In the genomic region with DNA sequence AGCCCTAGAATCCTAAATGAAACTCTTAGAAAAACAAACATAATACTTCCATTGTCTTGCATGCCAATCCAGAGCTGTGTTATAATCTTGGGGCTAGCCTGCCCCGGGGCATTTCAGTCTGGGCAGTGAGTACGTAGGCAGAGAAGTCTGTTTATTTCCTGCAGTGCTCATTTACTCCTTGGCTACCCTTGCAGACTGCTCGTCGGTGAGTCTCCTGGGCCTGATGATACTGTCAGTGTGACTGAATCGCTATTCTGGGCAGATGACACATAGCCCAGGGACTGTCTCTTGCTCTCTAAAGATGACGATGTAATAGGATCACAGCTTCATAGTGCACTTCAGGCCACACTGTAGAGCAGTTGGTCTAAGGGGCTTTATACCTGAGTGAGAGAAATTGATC, we compare ENCODE assay signal across 13 mouse cellular contexts. TPM values are rescaled to one million over a fixed set of nuclear protein-coding genes. Genes with fewer than 3 reads are reported as not detected.
DNase-seq lines count a peak whose midpoint lies in the region; ATAC-seq lines count a peak whose summit lies in the region.
"Had no signal": no experiment of that assay in that cellular context is flagged by ENCODE, and none has a peak within 500 bp of the region (broad histone marks: within the 10 kb centered on the region; RNA-seq: fewer than 3 reads in every experiment).

No protein-coding gene starts in this region.

- ATAC-seq in liver, embryonic 11.5 days (replicated peaks; ENCODE audit: low FRiP score) = no peak
- ATAC-seq: intestine, postnatal 0 days had no signal

- H3K36me3 ChIP-seq in liver, embryonic 11.5 days (ENCODE audit: control insufficient read depth, insufficient read depth, low read length) = no peaks in the 10 kb centered on the region
- H3K36me3 ChIP-seq: hindbrain, embryonic 12.5 days; limb, embryonic 15.5 days had no signal

- H3K9ac ChIP-seq in liver, embryonic 11.5 days (ENCODE audit: low read depth, low read length) = no peak overlapping the region
- H3K9ac ChIP-seq: hindbrain, embryonic 12.5 days; limb, embryonic 15.5 days had no signal

- H3K4me1 ChIP-seq in liver, embryonic 11.5 days (replicated peaks; ENCODE audit: control insufficient read depth, insufficient read depth, low read length) = no peaks in the 10 kb centered on the region
- H3K4me1 ChIP-seq: hindbrain, embryonic 12.5 days; limb, embryonic 15.5 days had no signal

- no peak overlapping the region for H3K4me3 ChIP-seq in liver, embryonic 11.5 days (ENCODE audit: low read depth, low read length)
- H3K4me3 ChIP-seq: hindbrain, embryonic 12.5 days; limb, embryonic 15.5 days had no signal

- 54% methylated on average over 6 of the region's 6 CpGs for WGBS in liver, embryonic 11.5 days

- H3K4me2 ChIP-seq in liver, embryonic 11.5 days = no peak overlapping the region
- H3K4me2 ChIP-seq: hindbrain, embryonic 12.5 days; limb, embryonic 15.5 days had no signal

- H3K27me3 ChIP-seq in liver, embryonic 11.5 days (replicated peaks; ENCODE audit: control insufficient read depth, insufficient read depth, low read length) = no peaks in the 10 kb centered on the region
- H3K27me3 ChIP-seq: hindbrain, embryonic 12.5 days; limb, embryonic 15.5 days had no signal

- intact Hi-C loops in heart, postnatal 10 days (cut with DNase I) = no loop called here
- intact Hi-C loops in heart, postnatal 36 days (cut with DNase I) = no loop called here

- no peak overlapping the region for H3K27ac ChIP-seq in liver, embryonic 11.5 days (ENCODE audit: low read depth, low read length)
- H3K27ac ChIP-seq: hindbrain, embryonic 12.5 days; limb, embryonic 15.5 days had no signal

- peak; percentile 14 for DNase-seq in adrenal gland, postnatal 14 days
- no peak for DNase-seq in adrenal gland, adult 18-20 months (ENCODE audit: low spot score in 2 of 2)
- peak; percentile 45 to 60 for DNase-seq in heart, postnatal 10 days
- no peak for DNase-seq in heart, postnatal 36 days
- peak; percentile 51 for DNase-seq in MN1 (ENCODE audit: low spot score)
- peak; percentile 14 for DNase-seq in gastrocnemius, postnatal 10 days
- DNase-seq in layer of hippocampus, postnatal 25 days (ENCODE audit: extremely low spot score in 1 of 2, low spot score in 1 of 2) = no peak
- DNase-seq in liver, embryonic 11.5 days (ENCODE audit: low spot score) = no peak
- DNase-seq: cerebellum, adult 2 months had no signal

- no peaks in the 10 kb centered on the region for H3K9me3 ChIP-seq in liver, embryonic 11.5 days (ENCODE audit: control insufficient read depth, low read length)
- H3K9me3 ChIP-seq: hindbrain, embryonic 12.5 days; limb, embryonic 15.5 days had no signal

RNA-seq across cellular contexts. Expression of a gene that starts 56.2 kb away (rescaled TPM):
- total RNA-seq in adrenal gland, postnatal 14 days (2021) = 0.23 and 0.48 TPM in 2 replicates
- total RNA-seq in adrenal gland, adult 18-20 months (2021) = 1 to 10 TPM in 1 of 2 experiments, under 1 TPM in 1; 0.38 to 1.2 TPM
- total RNA-seq in heart, postnatal 10 days (2021) = under 1 TPM in 1 of 2 experiments, not detected in 1; 0.10 TPM
- not detected for total RNA-seq in heart, postnatal 36 days (2021)
- total RNA-seq in gastrocnemius, postnatal 10 days (2021) = under 1 TPM; 0.11 to 0.14 TPM
- total RNA-seq in layer of hippocampus, postnatal 25 days (2021) = not detected
- polyA plus RNA-seq in liver, embryonic 11.5 days (2014; fragmentation: Nextera tagmentation; extraction: Ambion mirVana) = 0.34 TPM in 1 of 2 replicates, not detected in the other
- total RNA-seq: left cerebral cortex, adult 18-20 months had no signal
- polyA plus RNA-seq: cerebellum, adult 2 months had no signal

Comparison
In these comparisons a context has a peak if more than half of its experiments do, and no peak if none do; other contexts are left out.
1. DNase-seq: peak in adrenal gland, postnatal 14 days (single experiment), heart, postnatal 10 days (2 of 2), MN1 (single experiment) and gastrocnemius, postnatal 10 days (single experiment); none in adrenal gland, adult 18-20 months (0 of 2), heart, postnatal 36 days (0 of 2), layer of hippocampus, postnatal 25 days (0 of 2) and liver, embryonic 11.5 days (single experiment).